ENCODE assay signal across 7 mouse cellular contexts in genomic region chr1:93511585-93512350, GRCm38 (mm10). TPM values are rescaled to one million over a fixed set of nuclear protein-coding genes. Genes with fewer than 3 reads are reported as not detected.
DNase-seq lines count a peak whose midpoint lies in the region; ATAC-seq and TF ChIP-seq lines count a peak whose summit lies in the region.

Farp2 (plus strand) TSS chr1:93512079.

- TF ChIP-seq POLR2A in kidney, adult 2 months (IDR thresholded peaks at IDR 0.05; ENCODE audit: low read depth, low read length): peak; percentile 55
- TF ChIP-seq POLR2A in spleen, adult 2 months (IDR thresholded peaks at IDR 0.05; ENCODE audit: low read depth, low read length): no peak; the same call in 1 of the 2 replicates

- H3K4me2 ChIP-seq in embryonic facial prominence, embryonic 13.5 days: peak within 1 kb of the TSS; percentile 76
- peak within 1 kb of the TSS; percentile 78 for H3K4me2 ChIP-seq in limb, embryonic 12.5 days
- H3K4me2 ChIP-seq in midbrain, embryonic 15.5 days: peak within 1 kb of the TSS; percentile 75

- no peaks in the 10 kb centered on the region for H3K27me3 ChIP-seq in embryonic facial prominence, embryonic 13.5 days
- H3K27me3 ChIP-seq in kidney, adult 2 months (replicated peaks; ENCODE audit: control insufficient read depth, insufficient read depth, low read length): no peaks in the 10 kb centered on the region
- no peaks in the 10 kb centered on the region for H3K27me3 ChIP-seq in limb, embryonic 12.5 days
- H3K27me3 ChIP-seq in midbrain, embryonic 15.5 days (replicated peaks): no peaks in the 10 kb centered on the region
- no peaks in the 10 kb centered on the region for H3K27me3 ChIP-seq in spleen, adult 2 months (ENCODE audit: control insufficient read depth, insufficient read depth, low read length)

- peak within 1 kb of the TSS; percentile 91 for H3K9ac ChIP-seq in embryonic facial prominence, embryonic 13.5 days
- peak within 1 kb of the TSS; percentile 84 for H3K9ac ChIP-seq in limb, embryonic 12.5 days (replicated peaks)
- H3K9ac ChIP-seq in midbrain, embryonic 15.5 days: peak within 1 kb of the TSS; percentile 49

- no peaks in the 10 kb centered on the region for H3K9me3 ChIP-seq in embryonic facial prominence, embryonic 13.5 days
- H3K9me3 ChIP-seq in limb, embryonic 12.5 days: no peaks in the 10 kb centered on the region
- H3K9me3 ChIP-seq in midbrain, embryonic 15.5 days: no peaks in the 10 kb centered on the region

- DNase-seq in adrenal gland, postnatal 36 days: peak; percentile 97 to 99
- DNase-seq in heart, adult 18-20 months: peak; percentile 95 to 98
- peak; percentile 99 for DNase-seq in kidney, adult 2 months
- peak; percentile 77 to 91 for DNase-seq in spleen, adult 2 months (ENCODE audit: low read depth in 1 of 2, low spot score in 2 of 2)

- H3K4me1 ChIP-seq in embryonic facial prominence, embryonic 13.5 days: peaks cover 21% of the 10 kb centered on the region
- peaks cover 9% of the 10 kb centered on the region; the same call in 1 of the 2 replicates for H3K4me1 ChIP-seq in kidney, adult 2 months (ENCODE audit: control insufficient read depth, insufficient read depth, low read length)
- peaks cover 21% of the 10 kb centered on the region for H3K4me1 ChIP-seq in limb, embryonic 12.5 days (replicated peaks)
- H3K4me1 ChIP-seq in midbrain, embryonic 15.5 days: peaks cover 15% of the 10 kb centered on the region
- peaks cover 9% of the 10 kb centered on the region; the same call in 1 of the 2 replicates for H3K4me1 ChIP-seq in spleen, adult 2 months (ENCODE audit: control insufficient read depth, insufficient read depth, insufficient read length)

- TF ChIP-seq CTCF in kidney, adult 2 months (conservative IDR thresholded peaks at IDR 0.05; ENCODE audit: insufficient read depth, insufficient read length, low read depth, low read length): no peak
- no peak for TF ChIP-seq CTCF in spleen, adult 2 months (IDR thresholded peaks at IDR 0.05; ENCODE audit: extremely low read depth, insufficient read depth, insufficient read length, insufficient replicate concordance)

- ATAC-seq in embryonic facial prominence, embryonic 13.5 days (ENCODE audit: insufficient number of reproducible peaks, insufficient read depth, low FRiP score, low TSS enrichment, low read depth): peak; percentile 99
- ATAC-seq in limb, embryonic 12.5 days (ENCODE audit: insufficient number of reproducible peaks, insufficient read depth, low FRiP score, low TSS enrichment, low read depth): peak; percentile 98
- ATAC-seq in midbrain, embryonic 15.5 days (replicated peaks): peak; percentile 96

- H3K36me3 ChIP-seq in embryonic facial prominence, embryonic 13.5 days: peaks cover 19% of the 10 kb centered on the region
- H3K36me3 ChIP-seq in kidney, adult 2 months (ENCODE audit: control insufficient read depth, insufficient read depth, low read length): no peaks in the 10 kb centered on the region
- peaks cover 15% of the 10 kb centered on the region for H3K36me3 ChIP-seq in limb, embryonic 12.5 days
- H3K36me3 ChIP-seq in midbrain, embryonic 15.5 days (replicated peaks): peaks cover 3% of the 10 kb centered on the region; the same call in 1 of the 2 replicates
- H3K36me3 ChIP-seq in spleen, adult 2 months (ENCODE audit: control insufficient read depth, insufficient read depth, low read length): peaks cover 4% of the 10 kb centered on the region; the same call in 1 of the 2 replicates

- peak within 1 kb of the TSS; percentile 84 for H3K4me3 ChIP-seq in embryonic facial prominence, embryonic 13.5 days
- H3K4me3 ChIP-seq in kidney, adult 2 months (ENCODE audit: insufficient read depth, low read depth, low read length): peak within 1 kb of the TSS; percentile 94
- H3K4me3 ChIP-seq in limb, embryonic 12.5 days (replicated peaks): peak within 1 kb of the TSS; percentile 72
- H3K4me3 ChIP-seq in midbrain, embryonic 15.5 days: peak within 1 kb of the TSS; percentile 58
- peak within 1 kb of the TSS; percentile 76 for H3K4me3 ChIP-seq in spleen, adult 2 months (ENCODE audit: extremely low read depth, insufficient read depth, insufficient read length)

- WGBS in embryonic facial prominence, embryonic 13.5 days: under 1% methylated on average over 69 of the region's 71 CpGs
- WGBS in kidney, adult 2 months: under 1% methylated on average over 66 of the region's 71 CpGs
- under 1% methylated on average over 71 of the region's 71 CpGs for WGBS in limb, embryonic 12.5 days
- 1% methylated on average over 70 of the region's 71 CpGs for WGBS in midbrain, embryonic 15.5 days
- under 1% methylated on average over 67 of the region's 71 CpGs for WGBS in spleen, adult 2 months

- peak within 1 kb of the TSS; percentile 73 for H3K27ac ChIP-seq in embryonic facial prominence, embryonic 13.5 days
- H3K27ac ChIP-seq in kidney, adult 2 months (ENCODE audit: insufficient read depth, low read depth, low read length): peak within 1 kb of the TSS; percentile 62
- peak within 1 kb of the TSS; percentile 82 for H3K27ac ChIP-seq in limb, embryonic 12.5 days
- H3K27ac ChIP-seq in midbrain, embryonic 15.5 days: peak within 1 kb of the TSS; percentile 69
- no peak within 1 kb of the TSS; the same call in 1 of the 2 replicates for H3K27ac ChIP-seq in spleen, adult 2 months (ENCODE audit: insufficient read depth, low read length)

RNA-seq across cellular contexts. Expression of gene Farp2, which starts in this region (rescaled TPM):
- 10 to 100 TPM; 19.1 to 23.5 TPM for total RNA-seq in adrenal gland, postnatal 36 days (2021)
- polyA plus RNA-seq in embryonic facial prominence, embryonic 13.5 days (2015; fragmentation: Nextera tagmentation; extraction: Ambion mirVana): 10.5 and 10.9 TPM in 2 replicates
- total RNA-seq in heart, adult 18-20 months (2021): 10 to 100 TPM; 21.5 to 22.0 TPM
- 10.4 and 12.5 TPM in 2 replicates for polyA plus RNA-seq in kidney, adult 2 months (2012; rRNA removed)
- 5.9 and 8.3 TPM in 2 replicates for polyA plus RNA-seq in limb, embryonic 12.5 days (2016; fragmentation: Nextera tagmentation; extraction: Ambion mirVana)
- 4.6 and 5.0 TPM in 2 replicates for polyA plus RNA-seq in midbrain, embryonic 15.5 days (2015; fragmentation: Nextera tagmentation; extraction: Ambion mirVana)
- 1.4 and 1.7 TPM in 2 replicates for polyA plus RNA-seq in spleen, adult 2 months (2012; rRNA removed)
